Mouse (Mus musculus) heart, postnatal 0 days (tissue): ENCODE measurements around the gene Map3k19.

Experiments
- CTCF ChIP-seq: IDR thresholded peaks from 2 replicates; pipeline ENCODE4 v1.5.1; 2016; ENCODE audit warnings: antibody characterized with exemption, control low read depth, low read depth
- EP300 ChIP-seq: IDR thresholded peaks from 2 replicates; pipeline ENCODE4 v1.6.1; 2016; ENCODE audit warnings: antibody characterized with exemption, low read depth

DNA sequence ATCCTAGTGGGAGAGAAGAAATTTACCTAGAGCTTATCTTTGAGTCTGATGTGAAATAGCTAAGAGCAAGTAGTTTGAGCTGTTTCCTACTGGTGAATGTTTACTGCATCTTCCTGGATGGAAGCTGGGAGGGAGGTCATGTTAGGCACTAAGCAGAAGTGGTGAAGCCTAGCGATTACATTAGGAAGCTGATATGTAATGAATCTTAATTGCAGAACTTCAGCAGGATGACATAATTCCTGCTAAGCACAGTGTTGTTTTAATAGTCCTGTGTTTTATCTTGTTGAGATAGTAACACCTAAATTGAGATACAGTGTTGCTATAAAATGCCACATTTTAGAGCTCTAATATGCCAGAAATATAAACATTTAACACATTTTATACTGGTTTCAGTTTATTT is 68.9 kb downstream of the Map3k19 start:
- TF ChIP-seq EP300 (no peak), CTCF (no peak)
